28 mouse cellular contexts compared by ENCODE assay signal in genomic region chr5:118205852-118206251, GRCm38 (mm10). TPM values are rescaled to one million over a fixed set of nuclear protein-coding genes. Genes with fewer than 3 reads are reported as not detected.
A peak's percentile ranks its signal among the peaks of the same experiment; 100 is the strongest.
DNase-seq lines count a peak whose midpoint lies in the region; ATAC-seq lines count a peak whose summit lies in the region.
"Had no signal": no experiment of that assay in that cellular context is flagged by ENCODE, and none has a peak within 500 bp of the region (broad histone marks: within the 10 kb centered on the region; RNA-seq: fewer than 3 reads in every experiment).

No protein-coding gene starts in this region.

- H3K27ac ChIP-seq in hindbrain, embryonic 13.5 days: 0 out of 2 replicates have a peak overlapping the region, but pooled peaks have one; percentile 2
- H3K27ac ChIP-seq in hindbrain, embryonic 12.5 days: no peak overlapping the region
- H3K27ac ChIP-seq: embryonic facial prominence, embryonic 12.5 days; embryonic facial prominence, embryonic 15.5 days; gastrocnemius, adult 2 months; heart, embryonic 15.5 days; hindbrain, embryonic 15.5 days had no signal

- intact Hi-C loops in left cerebral cortex, postnatal 4 days (cut with DNase I): no loop called here

- no peak overlapping the region for H3K4me3 ChIP-seq in hindbrain, embryonic 13.5 days
- H3K4me3 ChIP-seq in hindbrain, embryonic 12.5 days: no peak overlapping the region
- H3K4me3 ChIP-seq: embryonic facial prominence, embryonic 12.5 days; embryonic facial prominence, embryonic 15.5 days; gastrocnemius, adult 2 months; heart, embryonic 12.5 days; heart, embryonic 15.5 days; hindbrain, embryonic 15.5 days had no signal

- H3K4me2 ChIP-seq in hindbrain, embryonic 13.5 days: no peak overlapping the region
- H3K4me2 ChIP-seq in hindbrain, embryonic 12.5 days (replicated peaks): no peak overlapping the region
- H3K4me2 ChIP-seq: embryonic facial prominence, embryonic 12.5 days; embryonic facial prominence, embryonic 15.5 days; heart, embryonic 12.5 days; heart, embryonic 15.5 days; hindbrain, embryonic 15.5 days had no signal

- peak; percentile 59 for DNase-seq in embryo, embryonic 10 days (ENCODE audit: low spot score)
- no peak for DNase-seq in embryo, embryonic 11 days
- DNase-seq in embryo, embryonic 10.5 days (ENCODE audit: low spot score): peak; percentile 53
- DNase-seq in mesoderm, embryonic 11.5 days (ENCODE audit: low read depth, low spot score): peak; percentile 44
- DNase-seq in left cerebral cortex, postnatal 4 days: no peak
- DNase-seq: adrenal gland, adult 8-10 months; adrenal gland, postnatal 25 days; cerebellum, adult 18-20 months; cerebellum, adult 9-10 months; cerebellum, postnatal 14 days; forebrain, postnatal 0 days; gastrocnemius, adult 2 months; gastrocnemius, postnatal 14 days; heart, adult 11 months; heart, postnatal 10 days; heart, postnatal 36 days had no signal

- no peak overlapping the region for H3K9ac ChIP-seq in hindbrain, embryonic 13.5 days
- H3K9ac ChIP-seq in hindbrain, embryonic 12.5 days: no peak overlapping the region
- H3K9ac ChIP-seq: embryonic facial prominence, embryonic 12.5 days; embryonic facial prominence, embryonic 15.5 days; forebrain, postnatal 0 days; heart, embryonic 12.5 days; heart, embryonic 15.5 days; hindbrain, embryonic 15.5 days had no signal

- H3K36me3 ChIP-seq in hindbrain, embryonic 13.5 days: peaks cover 34% of the 10 kb centered on the region
- peaks cover 13% of the 10 kb centered on the region; the same call in 1 of the 2 replicates for H3K36me3 ChIP-seq in hindbrain, embryonic 12.5 days
- H3K36me3 ChIP-seq: embryonic facial prominence, embryonic 12.5 days; heart, embryonic 12.5 days; heart, embryonic 15.5 days had no signal

- ATAC-seq in hindbrain, embryonic 13.5 days (ENCODE audit: low FRiP score): no peak
- no peak for ATAC-seq in hindbrain, embryonic 12.5 days (ENCODE audit: low FRiP score)
- ATAC-seq: activated CD4-positive, CD25-positive, alpha-beta regulatory T cell, adult 4 months; forebrain, embryonic 14.5 days; forebrain, postnatal 0 days; inflammation-experienced regulatory T-cells, adult 6 months; intestine, embryonic 16.5 days had no signal

- WGBS in hindbrain, embryonic 13.5 days: 23% methylated on average over 8 of the region's 8 CpGs
- 43% methylated on average over 8 of the region's 8 CpGs for WGBS in hindbrain, embryonic 12.5 days

- peaks cover 21% of the 10 kb centered on the region for H3K4me1 ChIP-seq in hindbrain, embryonic 13.5 days (replicated peaks)
- H3K4me1 ChIP-seq in hindbrain, embryonic 12.5 days: peaks cover 20% of the 10 kb centered on the region; the same call in 1 of the 2 replicates
- H3K4me1 ChIP-seq: embryonic facial prominence, embryonic 15.5 days; heart, embryonic 12.5 days; heart, embryonic 15.5 days had no signal

- no peaks in the 10 kb centered on the region for H3K9me3 ChIP-seq in hindbrain, embryonic 13.5 days
- no peaks in the 10 kb centered on the region for H3K9me3 ChIP-seq in hindbrain, embryonic 12.5 days (replicated peaks)
- H3K9me3 ChIP-seq: embryonic facial prominence, embryonic 12.5 days; embryonic facial prominence, embryonic 15.5 days; heart, embryonic 12.5 days; heart, embryonic 15.5 days; hindbrain, embryonic 15.5 days had no signal

- H3K27me3 ChIP-seq in hindbrain, embryonic 13.5 days: 0 out of 2 replicates have a peak, but pooled peaks cover 3% of the 10 kb centered on the region
- no peaks in the 10 kb centered on the region; the same call in 1 of the 2 replicates for H3K27me3 ChIP-seq in hindbrain, embryonic 12.5 days
- H3K27me3 ChIP-seq: embryonic facial prominence, embryonic 12.5 days; embryonic facial prominence, embryonic 15.5 days; heart, embryonic 12.5 days; heart, embryonic 15.5 days; hindbrain, embryonic 15.5 days had no signal

RNA-seq across cellular contexts. Expression of gene Rnft2, which starts 39.1 kb away (rescaled TPM):
- polyA plus RNA-seq in hindbrain, embryonic 13.5 days (2015; fragmentation: Nextera tagmentation; extraction: Ambion mirVana): 9.8 and 12.2 TPM in 2 replicates
- polyA plus RNA-seq in hindbrain, embryonic 12.5 days (2016; fragmentation: Nextera tagmentation; extraction: Ambion mirVana): 9.4 and 11.0 TPM in 2 replicates
- 10 to 100 TPM; 77.0 to 91.2 TPM for total RNA-seq in left cerebral cortex, postnatal 4 days (2021)
- polyA plus RNA-seq: inflammation-experienced regulatory T-cells, adult 6 months had no signal

RNA-seq across cellular contexts. Expression of gene 2410131K14Rik, which starts 39.2 kb away (rescaled TPM):
- polyA plus RNA-seq in hindbrain, embryonic 13.5 days (2015; fragmentation: Nextera tagmentation; extraction: Ambion mirVana): 14.5 and 15.5 TPM in 2 replicates
- polyA plus RNA-seq in hindbrain, embryonic 12.5 days (2016; fragmentation: Nextera tagmentation; extraction: Ambion mirVana): 12.9 and 13.4 TPM in 2 replicates
- 10 to 100 TPM; 22.8 to 23.8 TPM for total RNA-seq in left cerebral cortex, postnatal 4 days (2021)

RNA-seq across cellular contexts. Expression of gene Hrk, which starts 41.4 kb away (rescaled TPM):
- polyA plus RNA-seq in hindbrain, embryonic 13.5 days (2015; fragmentation: Nextera tagmentation; extraction: Ambion mirVana): 2.3 and 2.6 TPM in 2 replicates
- 1.8 TPM in 2 replicates for polyA plus RNA-seq in hindbrain, embryonic 12.5 days (2016; fragmentation: Nextera tagmentation; extraction: Ambion mirVana)
- 10 to 100 TPM; 15.8 to 20.7 TPM for total RNA-seq in left cerebral cortex, postnatal 4 days (2021)
- total RNA-seq: gastrocnemius, postnatal 4 days had no signal

RNA-seq across cellular contexts. Expression of gene Fbxw8, which starts 50.6 kb away (rescaled TPM):
- 22.8 and 23.7 TPM in 2 replicates for polyA plus RNA-seq in hindbrain, embryonic 13.5 days (2015; fragmentation: Nextera tagmentation; extraction: Ambion mirVana)
- polyA plus RNA-seq in hindbrain, embryonic 12.5 days (2016; fragmentation: Nextera tagmentation; extraction: Ambion mirVana): 42.0 and 45.0 TPM in 2 replicates
- 10 to 100 TPM; 45.6 to 45.8 TPM for total RNA-seq in left cerebral cortex, postnatal 4 days (2021)

Comparison
In these comparisons a context has a peak if more than half of its experiments do, and no peak if none do; other contexts are left out.
1. DNase-seq: peak in embryo, embryonic 10 days (single experiment), embryo, embryonic 10.5 days (single experiment) and mesoderm, embryonic 11.5 days (single experiment); none in embryo, embryonic 11 days (single experiment) and left cerebral cortex, postnatal 4 days (single experiment).